Mouse (Mus musculus) midbrain, embryonic 11.5 days (tissue): ENCODE data around the gene Rprml. TPM values are rescaled to one million over a fixed set of nuclear protein-coding genes. Genes with fewer than 3 reads are reported as not detected.

Experiments used
- ATAC-seq: fragments of 200-750 bp; cut with Nextera tagmentation; 2 replicates; pipeline ENCODE4 v1.8.0; 2017; ENCODE audit warnings: moderate TSS enrichment, moderate library complexity; ENCODE audit not compliant: low FRiP score
- DNase-seq: peaks from one replicate; pipeline ENCODE4 v3.0.0; 2015; ENCODE audit warnings: low spot score; ENCODE audit errors: missing footprints
- H3K27ac ChIP-seq: fragments of 300-500 bp; sonication (generic); 2 replicates; pipeline ENCODE4 v1.5.1; 2014; ENCODE audit warnings: low read depth, low read length
- H3K27me3 ChIP-seq: fragments of 300-500 bp; sonication (generic); 2 replicates; pipeline ENCODE4 v1.6.1; 2014; ENCODE audit warnings: mild to moderate bottlenecking, low read length, moderate library complexity, mixed read lengths; ENCODE audit not compliant: control insufficient read depth, insufficient read depth
- H3K36me3 ChIP-seq: fragments of 300-500 bp; sonication (generic); 2 replicates; pipeline ENCODE4 v1.6.1; 2014; ENCODE audit warnings: mild to moderate bottlenecking, low read length, moderate library complexity, mixed read lengths; ENCODE audit not compliant: control insufficient read depth, insufficient read depth
- H3K4me1 ChIP-seq: fragments of 300-500 bp; sonication (generic); 2 replicates; pipeline ENCODE4 v1.6.1; 2014; ENCODE audit warnings: low read length; ENCODE audit not compliant: control insufficient read depth, insufficient read depth
- H3K4me2 ChIP-seq: fragments of 300-500 bp; sonication (generic); 2 replicates; pipeline ENCODE4 v1.6.1; 2014; ENCODE audit warnings: mild to moderate bottlenecking, moderate library complexity
- H3K4me3 ChIP-seq: fragments of 300-500 bp; sonication (generic); 2 replicates; pipeline ENCODE4 v1.5.1; 2014; ENCODE audit warnings: low read depth, low read length
- H3K9ac ChIP-seq: fragments of 300-500 bp; sonication (generic); 2 replicates; pipeline ENCODE4 v1.6.1; 2014; ENCODE audit warnings: low read length
- H3K9me3 ChIP-seq: fragments of 300-500 bp; sonication (generic); 2 replicates; pipeline ENCODE4 v1.6.1; 2016; ENCODE audit warnings: low read length; ENCODE audit not compliant: control insufficient read depth
- WGBS: fragments of 180-500 bp; shearing (Covaris S2); extraction: QIAGEN DNeasy Blood & Tissue Kit; methylation state at CpG from one replicate; pipeline ENCODE4 v1.1.7; 2014; 5-methylcytosine and 5-hydroxymethylcytosine counted together
- polyA plus RNA-seq: library from polyadenylated mRNA; unstranded; fragments of >200 nt; fragmentation: Nextera tagmentation; extraction: Ambion mirVana; gene quantifications from 2 replicates; pipeline ENCODE4 v1.2.1, GENCODE M21; 2014

The Rprml gene
- polyA plus RNA-seq, 1 experiment from 2014 or later: not detected

GRCm38 (mm10) chr11:103696851-103697564, 47.6 kb downstream of the Rprml start:
- H3K9me3 ChIP-seq: no peaks in the 10 kb centered on the region
- peak overlapping the region; percentile 94 for H3K4me3 ChIP-seq
- peaks cover 4% of the 10 kb centered on the region; the same call in 1 of the 2 replicates for H3K4me1 ChIP-seq
- peak overlapping the region; percentile 79 for H3K9ac ChIP-seq
- DNase-seq (no peak), ATAC-seq (no peak; the same call in 1 of the 2 replicates)
- H3K36me3 ChIP-seq: no peaks in the 10 kb centered on the region
- H3K4me2 ChIP-seq: peak overlapping the region; percentile 67
- H3K27me3 ChIP-seq: no peaks in the 10 kb centered on the region
- 2% methylated on average over 18 of the region's 18 CpGs for WGBS
- H3K27ac ChIP-seq: peak overlapping the region; percentile 89

GRCm38 (mm10) chr11:103697565-103698176, 48.3 kb downstream of the Rprml start, which contains the start of gene Gosr2:
Gosr2 (minus strand) TSS chr11:103697898.
- H3K4me1 ChIP-seq: peaks cover 4% of the 10 kb centered on the region; the same call in 1 of the 2 replicates

GRCm38 (mm10) chr11:103698226-103698625, 48.9 kb downstream of the Rprml start:
- no peaks in the 10 kb centered on the region for H3K36me3 ChIP-seq
- peak overlapping the region; percentile 79 for H3K9ac ChIP-seq
- H3K4me1 ChIP-seq: peaks cover 4% of the 10 kb centered on the region; the same call in 1 of the 2 replicates
- no peak for DNase-seq
- no peaks in the 10 kb centered on the region for H3K9me3 ChIP-seq
- no peaks in the 10 kb centered on the region for H3K27me3 ChIP-seq
- peak; percentile 19; the same call in 1 of the 2 replicates for ATAC-seq
- H3K4me3 ChIP-seq: peak overlapping the region; percentile 94
- H3K4me2 ChIP-seq: peak overlapping the region; percentile 67
- H3K27ac ChIP-seq: no peak overlapping the region; the same call in 1 of the 2 replicates
- 72% methylated on average over 2 of the region's 2 CpGs for WGBS

More at GRCm38 (mm10) chr11:103697565-103698176, 48.3 kb downstream of the Rprml start, which contains the start of gene Gosr2:
- peak within 1 kb of the TSS; percentile 67 for H3K4me2 ChIP-seq
- no peaks in the 10 kb centered on the region for H3K9me3 ChIP-seq
- DNase-seq (peak; percentile 99), ATAC-seq (peak; percentile 96)
- peak within 1 kb of the TSS; percentile 94 for H3K4me3 ChIP-seq
- peak within 1 kb of the TSS; percentile 79 for H3K9ac ChIP-seq
- peak within 1 kb of the TSS; percentile 89 for H3K27ac ChIP-seq
- H3K27me3 ChIP-seq: no peaks in the 10 kb centered on the region
- no peaks in the 10 kb centered on the region for H3K36me3 ChIP-seq
- WGBS: under 1% methylated on average over 57 of the region's 57 CpGs

Other genes with a start within 250 kb of the Rprml start
- gene Plekhm1, start 236.9 kb upstream of the Rprml start, polyA plus RNA-seq: 6.4 and 7.6 TPM in 2 replicates
- gene Lrrc37a, start 145.0 kb upstream of the Rprml start, polyA plus RNA-seq: not detected in 2 replicates
- not detected in 2 replicates for gene Gm884, start 28.4 kb upstream of the Rprml start, polyA plus RNA-seq
- not detected in 2 replicates for gene Lyzl6, start 10.7 kb upstream of the Rprml start, polyA plus RNA-seq
- gene Gosr2, start 48.3 kb downstream of the Rprml start, polyA plus RNA-seq: 87.8 and 90.9 TPM in 2 replicates
- gene Wnt9b, start 100.3 kb downstream of the Rprml start, polyA plus RNA-seq: 0.25 and 0.36 TPM in 2 replicates
- gene Wnt3, start 124.6 kb downstream of the Rprml start, polyA plus RNA-seq: 13.8 and 14.2 TPM in 2 replicates